Mouse (Mus musculus) cerebellum, postnatal 4 days (tissue): Measurements from ENCODE around the gene Aqp3.
"Not testable (repeated sequence)": the region's sequence is repeated elsewhere in the genome, so short reads cannot be mapped to it uniquely, and the experiment has no call there.

Experiments
- DNase-seq, 2 experiments: peaks; one replicate each; pipeline ENCODE4 v3.0.0; 2022; ENCODE audit warnings: low spot score in 2 of 2, mixed read lengths in 1 of 2

The Aqp3 gene

DNA sequence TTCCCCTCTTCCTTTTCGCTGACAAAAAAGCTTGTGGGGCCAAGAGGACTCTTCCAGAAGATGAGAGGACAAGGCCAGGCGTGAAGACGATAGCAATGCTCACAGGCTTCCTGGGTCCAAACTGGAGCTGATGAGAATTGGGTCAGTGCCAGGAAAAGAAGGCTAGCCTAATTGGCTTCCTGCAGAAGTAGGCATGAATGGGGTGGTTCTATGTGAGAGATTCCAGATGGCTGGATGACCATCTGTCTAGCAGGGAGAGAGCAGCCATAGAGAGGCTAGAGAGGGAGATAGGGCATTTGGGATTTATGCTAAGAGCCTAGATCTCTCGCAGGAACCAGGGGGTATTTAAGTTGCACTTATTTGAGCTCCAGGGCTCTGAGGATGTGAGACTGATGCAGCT is 9.5 kb upstream of the Aqp3 start:
- no peak for DNase-seq

GRCm38 (mm10) chr4:41102901-41103300 is 4.9 kb upstream of the Aqp3 start:
- DNase-seq: no peak

DNA sequence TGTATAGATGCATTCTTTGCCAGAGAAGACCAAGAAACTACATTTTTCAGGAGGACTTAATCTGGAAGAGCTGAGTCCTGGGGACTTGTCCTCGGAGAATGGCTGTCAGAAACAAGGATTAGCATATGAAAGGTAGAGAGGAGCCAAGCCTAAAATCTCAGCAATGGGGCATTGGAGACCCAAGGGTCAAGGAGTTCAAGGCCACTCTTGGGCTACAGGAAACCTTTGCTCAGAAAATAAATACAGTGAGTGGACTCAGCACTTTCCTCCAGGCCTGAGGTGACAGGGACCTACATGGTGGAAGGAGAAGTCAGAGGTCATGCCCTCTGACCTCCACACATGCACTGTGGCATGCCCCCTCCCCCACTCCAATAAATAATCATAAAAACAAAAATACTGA is 3.0 kb upstream of the Aqp3 start:
- no peak for DNase-seq

GRCm38 (mm10) chr4:41098577-41098951 is 581 bp upstream of the Aqp3 start:
- no peak for DNase-seq

DNA sequence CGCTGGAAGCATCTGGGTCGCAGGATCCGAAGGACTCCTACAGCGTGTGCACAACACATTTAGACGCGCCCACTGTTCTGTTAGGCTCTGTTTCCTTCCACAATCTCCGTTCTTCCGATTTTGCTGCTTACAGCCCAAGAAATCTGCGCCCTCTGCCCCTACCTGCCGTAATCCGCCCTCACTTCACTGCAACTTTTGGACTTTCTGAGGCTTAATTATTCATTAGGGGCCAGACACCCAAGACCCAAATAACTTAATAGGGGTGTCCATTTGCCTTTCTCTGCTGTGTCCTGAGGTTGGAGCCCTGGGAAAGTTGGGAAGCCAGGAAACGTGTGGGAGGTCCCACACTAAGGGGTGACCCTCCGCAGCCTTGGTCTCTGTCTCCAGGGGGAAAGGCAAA is 602 bp downstream of the Aqp3 start:
- DNase-seq: no peak

DNA sequence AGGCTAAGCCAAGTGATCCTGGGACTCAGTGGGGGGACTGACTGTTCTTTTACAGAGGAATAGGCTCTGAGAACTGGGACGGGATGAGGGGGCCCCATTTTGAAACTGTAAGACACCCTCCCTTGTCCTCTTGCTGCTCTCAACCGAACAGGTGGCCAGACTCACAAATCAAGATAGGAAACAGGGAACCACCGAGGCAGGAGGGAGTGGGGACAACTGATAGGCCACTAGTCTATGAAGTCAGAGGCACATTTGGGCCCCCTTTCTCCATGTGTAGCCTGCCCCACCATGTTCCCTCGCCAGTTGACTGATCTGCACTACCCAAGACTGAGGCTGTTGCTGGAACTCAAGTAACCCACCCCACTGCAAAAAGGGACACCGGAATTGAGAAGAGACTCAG is 1.2 kb downstream of the Aqp3 start:
- DNase-seq: no peak

GRCm38 (mm10) chr4:41096169-41096568 is 1.8 kb downstream of the Aqp3 start:
- no peak for DNase-seq

DNA sequence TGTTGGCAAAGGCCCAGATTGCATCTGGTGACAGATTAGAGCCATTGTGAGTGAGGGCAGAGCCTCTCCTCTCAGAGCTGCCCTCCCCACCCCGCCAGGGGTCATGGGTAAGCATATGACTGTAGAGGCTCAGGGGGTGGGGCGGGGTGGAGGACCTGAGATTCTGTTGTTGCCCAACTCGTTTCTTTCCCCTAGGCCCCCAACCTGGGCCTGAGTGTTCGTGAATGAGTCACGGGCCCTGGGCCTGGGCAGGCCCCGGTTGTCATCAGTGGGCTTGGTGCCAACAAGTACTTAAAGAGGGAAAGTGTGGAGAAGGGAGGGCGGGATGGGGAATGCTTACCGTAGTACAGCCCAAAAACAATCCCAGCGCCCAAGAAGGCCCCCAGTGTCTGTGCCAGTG is 3.6 kb downstream of the Aqp3 start:
- DNase-seq: no peak

- no peak for DNase-seq
These were observed 5.0 kb downstream of the Aqp3 start for GRCm38 (mm10) chr4:41092958-41093357.

DNA sequence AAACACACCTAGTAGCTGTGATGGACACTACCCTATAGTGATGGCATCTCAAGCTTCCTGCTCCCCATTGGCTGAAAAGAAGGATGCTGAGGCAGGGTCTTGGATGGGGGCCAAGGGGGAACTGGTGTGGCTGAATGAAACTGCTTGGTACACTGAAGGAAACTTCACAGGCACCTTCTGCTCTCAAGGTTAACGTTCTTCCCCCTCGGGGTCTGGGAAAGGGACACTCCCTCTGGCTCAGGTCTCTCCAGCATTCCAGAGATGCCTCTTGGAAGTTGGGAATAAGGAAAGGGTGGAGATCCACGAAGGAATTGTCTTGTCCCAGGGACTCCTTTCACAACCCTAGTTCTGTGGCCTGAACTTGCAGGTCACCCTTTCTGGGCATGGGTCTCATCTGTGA is 6.6 kb downstream of the Aqp3 start:
- DNase-seq: no peak

DNA sequence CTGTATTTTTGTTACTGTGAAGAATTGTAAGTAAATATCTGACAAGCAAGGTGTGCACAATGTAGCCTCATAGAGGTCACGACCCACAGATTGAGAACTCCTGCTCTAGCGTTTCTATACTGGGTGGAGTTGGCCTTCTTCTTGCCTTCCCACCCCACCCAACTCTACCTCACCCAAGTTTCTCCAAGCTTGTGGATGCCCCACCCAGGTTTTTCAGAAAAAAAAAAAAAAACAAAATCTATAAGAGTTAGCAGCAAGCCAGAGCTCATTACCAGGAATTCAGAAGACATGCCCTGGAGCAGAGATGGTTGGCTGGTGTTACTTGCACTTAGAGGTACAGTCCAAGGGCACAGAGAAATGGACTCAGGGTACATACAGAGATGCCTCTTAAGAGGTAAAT is 8.3 kb downstream of the Aqp3 start:
- no peak for DNase-seq

DNA sequence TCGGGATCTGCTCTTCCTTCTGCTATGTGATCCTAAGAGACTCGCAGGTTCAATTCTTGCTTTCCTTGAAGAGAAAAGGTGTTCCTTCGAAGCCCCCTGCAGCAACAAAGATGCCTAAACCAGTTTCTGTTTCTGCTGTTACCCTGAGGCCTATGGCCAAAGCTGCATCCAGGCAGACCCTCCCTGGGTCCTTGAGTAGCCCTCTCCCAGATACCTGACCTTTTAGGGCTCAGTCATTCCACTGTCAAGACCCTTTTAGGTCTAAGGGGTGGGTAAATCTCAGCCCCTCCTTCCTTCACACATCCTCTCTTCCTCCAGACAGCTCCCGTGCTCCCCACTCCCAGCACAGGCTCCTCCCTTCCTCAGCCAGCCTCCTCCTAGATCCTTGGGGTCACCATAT is 8.8 kb downstream of the Aqp3 start:
- DNase-seq: no peak

GRCm38 (mm10) chr4:41087459-41088298 is 10.3 kb downstream of the Aqp3 start:
- DNase-seq: no peak

GRCm38 (mm10) chr4:41086947-41087346 is 11.0 kb downstream of the Aqp3 start:
- DNase-seq: no peak

GRCm38 (mm10) chr4:41084819-41085218 is 13.2 kb downstream of the Aqp3 start:
- DNase-seq: no peak

DNA sequence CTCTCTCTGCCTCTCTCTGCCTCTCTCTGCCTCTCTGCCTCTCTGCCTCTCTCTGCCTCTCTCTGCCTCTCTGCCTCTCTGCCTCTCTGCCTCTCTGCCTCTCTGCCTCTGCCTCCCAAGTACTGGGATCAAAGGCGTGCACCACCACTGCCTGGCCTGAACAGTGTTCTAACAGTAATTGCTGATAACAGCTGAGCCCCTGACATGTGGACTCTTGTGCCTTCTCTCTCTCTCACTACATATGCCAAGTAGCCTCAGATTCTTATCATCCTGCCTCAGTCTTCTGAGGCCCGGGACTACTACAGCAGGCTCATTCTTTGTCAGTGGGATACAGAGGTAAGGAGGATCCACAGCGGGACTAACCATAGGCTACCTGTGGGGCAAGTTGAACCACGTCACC is 15.2 kb downstream of the Aqp3 start:
- DNase-seq: not testable (repeated sequence)

DNA sequence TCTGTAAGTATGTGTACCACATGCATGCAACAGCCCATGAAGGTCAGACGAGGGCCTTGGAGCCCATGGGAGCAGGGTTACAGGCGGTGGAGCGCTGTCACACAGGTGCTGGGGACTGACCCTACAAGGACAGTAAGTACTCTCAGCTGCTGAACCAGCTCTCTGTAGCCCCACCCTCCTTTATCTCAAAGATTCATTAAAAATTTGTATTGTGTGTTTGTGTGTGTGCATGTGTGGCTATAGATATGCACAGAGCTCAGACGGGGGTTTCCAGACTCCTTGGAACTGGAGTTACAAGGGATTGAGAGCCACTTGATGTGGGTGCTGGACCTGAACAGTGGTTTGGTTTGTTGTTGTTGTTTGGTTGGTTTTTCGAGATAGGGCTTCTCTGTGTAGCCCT is 16.2 kb downstream of the Aqp3 start:
- no peak for DNase-seq

DNA sequence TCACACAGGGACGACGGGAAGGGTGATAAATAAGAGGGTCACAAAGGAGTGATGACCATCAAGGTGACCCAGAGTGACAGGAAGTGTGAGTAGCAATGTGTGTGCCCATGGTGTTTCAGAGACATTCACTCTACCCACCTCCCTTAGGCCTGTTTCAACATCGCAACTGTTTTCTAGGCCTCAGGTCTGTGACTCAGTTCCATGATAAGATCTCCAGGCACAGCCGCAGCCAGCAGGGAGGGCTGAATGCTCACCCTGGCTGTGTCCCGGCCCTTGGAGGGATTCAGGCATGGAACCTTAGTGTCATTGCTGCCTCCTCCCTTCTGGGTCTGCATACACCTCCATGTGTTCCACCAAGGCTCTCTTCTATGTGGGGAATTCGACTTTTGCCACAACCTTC is 19.3 kb downstream of the Aqp3 start:
- DNase-seq: no peak

DNA sequence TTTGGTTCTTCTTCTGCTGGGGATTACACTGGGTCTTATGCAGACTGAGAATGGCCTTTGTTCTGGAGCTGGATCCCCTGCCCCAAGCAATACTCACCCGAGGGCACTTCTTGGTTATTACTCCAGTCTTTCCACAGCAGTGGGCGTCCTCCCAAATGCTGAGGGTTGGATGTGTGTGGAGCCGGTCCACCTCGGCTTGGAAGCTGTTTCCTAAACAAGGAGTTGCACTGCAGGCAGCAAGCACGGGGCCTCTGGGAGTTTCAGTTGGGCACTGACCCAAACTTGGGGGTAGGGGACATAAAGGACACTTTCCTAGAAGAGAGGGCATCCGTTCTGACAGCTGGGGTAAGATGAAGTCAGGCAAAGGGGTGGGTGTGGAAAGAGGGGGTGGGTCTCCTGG is 23.5 kb downstream of the Aqp3 start:
- DNase-seq: no peak

DNA sequence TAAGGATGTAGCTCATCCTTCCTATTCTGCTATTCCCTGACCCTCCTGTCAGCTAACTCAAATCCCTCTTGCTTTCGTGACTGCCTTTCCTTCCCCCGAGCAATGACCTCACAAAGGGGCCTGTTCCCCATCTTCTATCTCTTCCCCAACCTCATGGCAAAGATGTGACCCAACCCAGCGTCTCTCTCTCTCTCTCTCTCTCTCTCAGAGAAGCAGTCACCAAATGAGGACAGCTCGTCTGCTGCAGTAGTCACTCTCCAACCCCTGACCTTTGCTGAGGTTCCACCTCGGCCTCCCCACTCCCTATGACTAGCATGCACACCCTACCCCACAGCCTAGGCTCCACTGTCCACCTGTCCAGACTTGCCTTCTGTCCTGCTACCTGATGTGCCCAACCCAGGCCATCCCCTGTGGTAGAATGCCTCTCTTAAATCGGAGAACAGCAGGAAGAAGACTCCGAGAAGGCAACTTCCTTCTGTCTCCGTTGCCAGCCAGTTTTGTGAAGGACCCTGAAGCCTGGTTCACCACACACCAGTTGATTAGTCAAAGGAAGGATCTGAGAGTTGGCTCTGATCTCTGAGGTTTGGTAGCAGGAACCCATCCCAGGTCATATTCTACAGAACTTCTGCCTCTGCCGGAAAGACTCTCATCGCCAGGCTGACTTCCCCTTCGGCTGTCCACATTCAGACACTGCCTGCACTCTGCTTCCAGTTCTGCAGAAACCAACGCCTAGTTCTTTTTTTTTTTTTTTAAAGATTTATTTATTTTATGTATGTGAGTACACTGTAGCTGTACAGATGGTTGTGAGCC is 24.8 kb downstream of the Aqp3 start:
- DNase-seq: no peak

GRCm38 (mm10) chr4:41071500-41072429 is 26.2 kb downstream of the Aqp3 start:
- DNase-seq: no peak

GRCm38 (mm10) chr4:41065196-41065595 is 32.8 kb downstream of the Aqp3 start:
- no peak for DNase-seq
